Mouse (Mus musculus) gastrocnemius, adult 8-10 months (tissue): ENCODE results near the gene Pde4a. TPM values are rescaled to one million over a fixed set of nuclear protein-coding genes. Genes with fewer than 3 reads are reported as not detected.
"Not testable (repeated sequence)": the region's sequence is repeated elsewhere in the genome, so short reads cannot be mapped to it uniquely, and the experiment has no call there.

Source experiments
- DNase-seq, 2 experiments: peaks; one replicate each; pipeline ENCODE4 v3.0.0; 2022; ENCODE audit warnings: low spot score in 2 of 2
- total RNA-seq, 4 experiments: library from RNA; stranded (reverse); gene quantifications; 2 replicates each; pipeline ENCODE4 v1.2.4; 2022

Gene Pde4a
- total RNA-seq, 4 experiments from 2014 or later: 40.7 to 51.5 (median 47.0) TPM

DNA sequence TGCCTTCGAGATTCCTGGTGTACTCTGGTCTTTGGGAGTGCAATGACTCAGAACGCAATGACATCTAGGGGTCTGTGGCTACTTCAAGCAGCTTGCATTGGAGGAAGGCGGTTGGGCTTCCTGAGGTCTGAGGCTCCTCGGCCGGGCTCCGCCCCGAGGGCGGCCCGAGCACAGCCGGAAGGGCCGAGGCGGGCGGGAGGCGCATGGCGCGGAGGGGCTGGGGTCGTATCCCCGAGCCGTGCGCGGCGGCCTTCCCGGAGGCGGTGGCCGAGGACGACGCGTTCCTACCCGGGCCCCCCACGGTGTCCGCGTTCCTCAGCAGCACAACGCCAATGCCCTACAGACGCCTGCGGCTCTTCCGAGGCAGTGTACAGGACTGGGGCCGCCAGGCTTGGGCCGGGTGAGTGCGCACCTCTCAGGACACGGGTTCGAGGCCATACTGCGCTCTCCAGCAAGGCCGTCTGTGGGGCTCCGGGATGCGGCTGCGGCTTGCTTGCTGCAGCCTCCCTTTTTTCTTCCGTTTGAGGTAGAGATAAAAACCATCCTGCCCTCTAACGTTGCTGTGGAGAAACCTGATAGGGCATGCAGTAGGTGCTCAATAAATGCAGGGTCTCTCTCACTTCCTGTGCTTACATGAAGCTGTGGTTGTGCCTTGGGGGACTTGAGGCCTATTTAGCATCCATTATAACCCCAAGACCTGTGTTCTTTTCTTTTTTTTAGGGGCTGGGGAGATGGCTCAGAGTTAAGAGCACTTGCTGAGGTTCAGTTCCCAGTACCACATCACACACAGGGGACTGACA lies 16.1 kb downstream of the Pde4a start:
- DNase-seq: peak in 1 of 2 experiments; percentile 20

DNA sequence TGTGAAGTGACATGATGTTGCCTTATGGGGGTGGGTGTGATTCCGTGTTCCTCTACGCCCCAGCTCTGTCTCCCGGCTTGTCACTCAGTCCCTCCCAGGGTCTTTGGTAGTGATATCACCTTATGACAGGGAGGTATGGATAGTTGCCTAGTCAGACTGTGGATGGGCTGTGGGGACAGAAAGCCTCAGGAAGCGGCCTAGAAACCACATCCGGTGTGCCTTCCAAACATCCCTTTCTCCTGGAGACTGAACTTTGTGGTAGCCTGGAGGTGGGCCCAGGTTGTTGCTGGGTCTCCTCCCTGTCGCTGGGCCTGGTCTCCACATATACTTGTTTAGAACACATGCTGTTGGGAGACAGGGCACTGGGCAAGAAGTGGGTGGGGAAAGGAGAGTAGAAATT lies 17.9 kb downstream of the Pde4a start:
- no peak for DNase-seq

DNA sequence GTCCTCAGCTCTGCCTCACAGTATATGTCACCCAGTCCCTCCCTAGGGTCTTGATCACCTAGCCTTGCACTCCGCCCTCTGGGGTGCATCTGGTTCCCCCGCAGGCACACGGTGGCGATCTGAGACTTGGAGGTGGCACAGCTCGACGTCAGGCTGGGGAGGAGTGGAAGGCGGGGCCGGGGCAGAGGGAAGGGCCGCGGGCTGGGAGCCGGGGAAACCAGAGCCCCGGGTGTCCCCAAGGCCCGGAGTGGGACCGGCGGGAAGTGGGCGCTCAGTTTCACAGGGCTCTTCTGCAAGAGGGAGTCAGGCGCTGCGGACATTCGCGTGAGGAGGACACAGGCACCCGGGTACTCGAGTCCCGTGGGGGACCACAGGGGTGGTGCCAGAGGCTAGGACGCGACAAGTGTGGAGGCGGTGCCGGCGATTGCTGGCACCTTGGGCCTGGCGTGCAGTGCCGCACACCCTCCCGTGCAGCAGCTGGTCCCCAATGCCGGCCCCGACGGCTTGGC lies 18.4 kb downstream of the Pde4a start:
- peak; percentile 68 to 77 for DNase-seq

DNA sequence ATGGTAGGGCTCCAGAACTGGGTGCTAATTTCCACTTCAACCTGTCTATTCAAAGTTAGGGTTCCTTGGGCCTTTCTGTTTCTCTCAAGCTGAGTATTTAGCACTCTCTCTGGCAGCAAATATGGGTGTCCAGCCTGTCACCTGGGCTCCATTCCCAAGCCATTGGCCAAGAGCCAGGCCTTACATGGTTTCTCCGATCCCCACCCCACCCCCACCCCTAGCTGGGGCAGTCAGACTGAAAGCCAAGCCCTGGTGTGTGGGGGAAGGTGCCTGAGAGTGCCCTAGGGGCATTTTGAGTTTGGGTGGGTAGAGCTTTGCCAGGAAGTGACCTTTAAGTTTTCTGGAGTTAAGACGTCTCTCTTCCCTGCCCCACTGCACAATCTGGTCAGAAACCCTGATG lies 19.2 kb downstream of the Pde4a start:
- peak; percentile 65 to 83 for DNase-seq

DNA sequence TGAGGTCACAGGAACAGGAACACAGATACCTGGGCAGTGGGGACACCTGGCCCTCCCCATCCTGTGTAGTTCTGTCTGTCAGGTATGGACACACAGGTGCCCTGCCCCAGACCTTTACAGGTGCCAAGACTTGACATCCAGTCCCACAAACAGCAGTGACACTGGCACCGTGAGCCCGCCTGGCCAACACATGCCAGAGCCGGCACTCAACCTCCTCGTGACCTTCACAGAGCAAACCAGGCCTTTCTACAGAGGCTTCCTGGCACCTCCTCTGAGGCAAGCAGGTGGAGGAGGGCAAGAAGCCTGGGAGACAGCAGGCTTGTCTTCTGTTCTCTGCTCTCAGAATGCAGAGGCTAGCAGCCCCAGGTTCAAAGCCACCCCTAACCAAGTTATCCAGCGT lies 19.9 kb downstream of the Pde4a start:
- peak; percentile 43 to 72 for DNase-seq

DNA sequence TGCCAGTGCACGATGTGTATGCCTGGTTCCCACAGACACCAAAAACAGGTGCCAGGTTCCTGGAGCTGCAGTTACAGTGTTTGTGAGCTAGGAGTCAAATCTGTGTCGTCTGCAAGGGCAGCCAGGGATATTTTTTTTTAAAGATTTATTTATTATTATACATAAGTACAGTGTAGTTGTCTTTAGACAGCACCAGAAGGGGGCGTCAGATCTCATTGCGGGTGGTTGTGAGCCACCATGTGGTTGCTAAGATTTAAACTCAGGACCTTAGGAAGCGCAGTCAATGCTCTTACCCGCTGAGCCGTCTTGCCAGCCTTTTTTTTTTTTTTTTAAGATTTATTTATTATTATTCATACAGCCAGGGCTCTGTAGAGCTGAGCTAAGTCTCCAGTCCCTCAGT lies 24.4 kb downstream of the Pde4a start:
- DNase-seq: no peak

DNA sequence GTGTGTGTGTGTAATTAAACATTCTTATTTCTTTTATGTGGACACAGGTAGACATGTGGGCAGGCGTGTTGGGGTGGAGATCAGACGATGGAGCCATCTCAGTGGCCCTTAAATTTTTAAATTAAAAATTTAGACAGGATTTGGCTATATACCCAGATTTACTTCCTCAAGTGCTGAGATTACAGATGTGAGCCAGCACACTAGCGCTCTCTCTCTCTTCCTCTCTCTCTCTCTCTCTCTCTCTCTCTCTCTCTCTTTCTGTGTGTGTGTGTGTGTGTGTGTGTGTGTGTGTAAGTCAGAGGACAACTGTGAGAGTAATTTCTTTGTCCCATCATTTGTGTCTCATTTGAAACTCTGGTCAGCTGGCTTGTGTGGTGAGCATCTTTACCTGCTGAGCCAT lies 25.2 kb downstream of the Pde4a start:
- no peak for DNase-seq

DNA sequence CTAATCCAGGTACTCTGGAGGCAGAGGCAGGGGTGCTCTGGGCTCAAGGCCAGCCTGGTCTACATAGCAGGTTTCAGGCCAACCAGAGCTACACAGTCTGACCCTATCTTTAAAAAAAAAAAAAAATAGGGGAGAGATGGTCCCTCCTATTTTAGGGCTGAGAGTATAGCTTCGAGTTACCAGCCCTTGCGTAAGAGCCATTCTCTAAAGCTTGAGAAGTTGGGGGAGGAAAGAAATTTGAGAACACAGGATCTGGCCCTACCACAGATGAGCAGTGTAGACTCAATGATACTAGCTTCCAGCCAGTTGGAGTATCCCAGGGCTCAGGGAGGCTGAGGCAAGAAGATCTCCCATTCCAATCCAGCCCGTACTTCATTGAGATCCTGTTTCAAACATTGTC lies 28.3 kb downstream of the Pde4a start:
- DNase-seq: no peak

DNA sequence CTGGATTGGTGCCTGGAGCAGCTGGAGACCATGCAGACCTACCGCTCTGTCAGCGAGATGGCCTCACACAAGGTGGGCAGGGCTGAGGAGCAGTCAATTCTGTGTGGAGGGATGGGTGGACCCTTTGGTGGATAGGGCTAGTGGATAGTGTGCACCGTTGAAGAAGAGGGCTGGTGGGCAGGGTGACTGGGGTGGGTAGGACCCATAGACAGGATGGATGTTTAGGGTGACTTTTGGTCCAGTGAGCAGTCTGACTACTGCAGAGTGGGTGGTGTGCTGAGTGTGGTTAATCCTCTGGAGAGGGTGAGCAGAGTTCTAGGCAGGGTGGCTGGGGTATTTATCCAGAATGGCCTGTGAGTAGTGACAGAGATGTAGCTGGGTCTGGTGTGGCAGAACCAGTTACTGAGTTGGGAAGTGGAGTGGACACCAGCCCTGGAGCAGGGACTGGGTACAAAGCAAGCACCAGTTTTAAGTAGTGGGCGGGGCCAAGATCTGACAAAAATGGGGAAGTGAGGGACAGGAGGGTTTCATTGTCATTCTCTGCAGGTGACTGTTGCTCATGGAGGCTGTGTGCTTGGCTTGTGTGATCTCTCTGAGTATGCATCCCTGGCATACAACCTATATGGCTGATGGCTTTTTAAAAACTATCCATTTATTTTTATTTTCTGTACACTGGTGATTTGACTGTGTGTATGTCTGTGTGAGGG lies 29.4 kb downstream of the Pde4a start:
- DNase-seq: no peak

DNA sequence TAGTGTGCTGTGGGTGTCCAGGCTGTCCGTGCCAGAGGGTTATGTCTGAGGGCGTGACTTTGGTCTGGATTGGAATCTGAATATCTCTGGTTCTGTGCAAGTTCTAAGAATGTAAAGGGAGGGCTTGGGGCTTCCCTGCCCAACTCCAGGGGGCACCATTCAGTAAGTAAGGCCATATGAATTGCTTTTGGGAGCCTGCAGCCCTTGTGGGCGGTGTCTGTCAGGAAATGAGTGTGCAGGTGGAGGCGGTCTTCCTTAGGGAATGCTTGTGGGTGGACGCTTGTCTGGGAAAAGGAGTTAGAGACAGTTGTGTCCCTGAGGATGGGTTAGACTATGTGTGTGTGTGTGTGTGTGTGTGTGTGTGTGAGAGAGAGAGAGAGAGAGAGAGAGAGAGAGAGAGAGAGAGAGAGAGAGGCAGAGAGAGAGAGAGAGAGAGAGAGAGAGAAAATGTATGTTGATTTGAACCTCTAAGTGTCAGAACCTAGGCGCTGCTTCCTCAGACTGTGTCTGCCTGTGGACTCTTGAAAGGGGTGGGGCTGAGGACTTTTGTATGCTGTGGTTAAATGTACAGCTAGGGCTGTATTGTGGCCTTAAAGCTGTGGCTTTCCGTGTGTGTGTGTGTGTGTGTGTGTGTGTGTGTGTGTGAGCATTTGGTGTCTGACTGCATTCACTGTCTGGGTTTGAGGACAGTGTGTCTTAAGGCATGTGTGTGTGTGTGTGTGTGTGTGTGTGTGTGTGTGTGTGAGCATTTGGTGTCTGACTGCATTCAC lies 30.4 kb downstream of the Pde4a start:
- DNase-seq: not testable (repeated sequence)

DNA sequence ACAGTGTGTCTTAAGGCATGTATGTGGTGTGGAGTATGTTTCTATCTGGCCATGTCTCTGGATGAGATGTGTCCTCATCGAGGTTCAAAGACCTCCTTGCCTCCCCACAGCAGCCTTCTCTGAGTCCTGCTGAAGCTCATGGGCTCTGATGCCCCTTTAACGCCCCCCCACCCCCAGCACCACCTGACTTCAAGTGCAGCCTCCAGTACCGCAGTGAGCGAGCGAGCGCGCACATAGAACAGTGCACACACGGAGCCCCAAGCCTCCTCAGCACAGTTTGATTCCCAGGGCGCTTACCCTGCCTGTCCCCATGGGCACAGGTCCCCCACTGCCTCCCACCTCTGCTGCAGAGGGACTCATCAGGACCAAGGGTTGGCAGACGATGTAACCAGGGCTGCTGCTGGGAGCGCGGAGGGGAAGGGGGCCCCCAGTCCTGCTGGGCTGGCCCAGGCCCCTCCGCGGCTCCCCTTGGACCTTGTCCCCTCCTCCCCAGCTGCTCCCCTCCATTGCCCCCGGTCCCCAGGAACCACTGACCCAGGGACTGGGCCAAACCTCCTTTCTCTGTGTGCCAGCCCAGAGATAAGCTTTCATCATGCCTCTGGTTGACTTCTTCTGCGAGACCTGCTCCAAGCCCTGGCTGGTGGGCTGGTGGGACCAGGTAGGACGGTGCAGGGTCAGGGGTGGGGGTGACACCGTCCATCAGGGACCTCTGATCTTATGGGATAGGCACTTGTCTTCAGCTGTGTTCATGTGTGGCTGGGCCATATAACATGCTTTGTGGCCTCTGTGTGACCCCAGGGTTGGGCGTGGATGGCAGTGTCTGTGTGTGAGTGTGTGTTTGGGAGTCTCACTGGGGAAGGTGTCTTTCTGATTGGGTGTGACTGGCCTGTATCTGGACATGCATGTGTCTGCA lies 31.3 kb downstream of the Pde4a start:
- no peak for DNase-seq

DNA sequence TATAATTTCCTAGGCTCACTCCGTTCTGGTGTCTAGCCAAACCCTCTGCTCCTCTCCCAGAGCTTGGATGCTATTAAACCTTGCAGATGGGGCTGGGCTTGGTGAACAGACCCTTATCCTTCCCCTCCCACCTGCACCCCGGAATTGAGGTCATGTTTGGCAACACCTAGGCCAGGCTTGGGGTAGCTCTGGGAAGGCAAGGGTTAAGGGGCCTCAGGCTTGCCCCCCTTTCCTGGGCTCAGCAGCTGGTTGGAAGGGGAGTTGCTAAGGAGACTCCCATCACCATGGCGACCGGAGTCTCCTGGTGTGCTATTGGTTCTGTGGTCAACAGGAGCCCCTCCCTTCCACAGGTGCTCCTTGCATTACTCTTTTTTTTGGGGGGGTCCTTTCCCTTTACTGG lies 32.5 kb downstream of the Pde4a start:
- no peak for DNase-seq

DNA sequence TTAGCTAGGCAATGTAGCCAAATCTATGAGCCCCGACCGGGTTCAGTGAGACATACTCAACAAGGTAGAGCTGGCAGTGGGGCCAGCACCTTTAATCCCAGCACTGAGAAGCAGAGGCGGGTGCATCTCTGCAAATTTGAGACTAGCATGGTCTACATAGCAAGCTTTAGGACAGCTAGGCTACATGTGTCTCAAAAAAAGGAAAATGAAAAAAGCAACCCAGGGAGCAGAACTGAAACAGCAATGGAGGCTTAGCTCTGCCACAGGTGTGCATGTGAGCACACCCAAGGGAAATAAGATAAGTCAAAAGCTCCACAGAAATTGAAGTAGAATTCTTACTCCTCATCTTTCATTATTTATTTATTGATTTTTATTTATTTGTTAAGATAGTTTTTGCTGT lies 33.4 kb downstream of the Pde4a start:
- DNase-seq: no peak

DNA sequence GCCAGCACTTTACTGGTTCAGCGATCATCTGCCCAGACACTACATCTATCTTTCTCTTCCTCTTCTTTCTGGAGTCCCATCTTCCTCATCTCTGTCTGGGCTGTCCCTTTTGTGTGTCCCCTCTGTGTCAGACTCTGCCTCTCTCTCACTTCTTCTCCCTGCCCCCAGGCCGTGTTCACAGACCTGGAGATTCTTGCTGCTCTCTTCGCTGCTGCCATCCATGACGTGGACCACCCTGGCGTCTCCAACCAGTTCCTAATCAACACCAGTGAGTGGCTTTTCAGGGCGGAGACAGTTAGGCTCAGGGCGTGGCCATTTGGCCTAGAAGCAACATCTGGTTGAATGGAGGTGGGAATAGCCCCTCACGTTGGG lies 38.6 kb downstream of the Pde4a start:
- DNase-seq: no peak

DNA sequence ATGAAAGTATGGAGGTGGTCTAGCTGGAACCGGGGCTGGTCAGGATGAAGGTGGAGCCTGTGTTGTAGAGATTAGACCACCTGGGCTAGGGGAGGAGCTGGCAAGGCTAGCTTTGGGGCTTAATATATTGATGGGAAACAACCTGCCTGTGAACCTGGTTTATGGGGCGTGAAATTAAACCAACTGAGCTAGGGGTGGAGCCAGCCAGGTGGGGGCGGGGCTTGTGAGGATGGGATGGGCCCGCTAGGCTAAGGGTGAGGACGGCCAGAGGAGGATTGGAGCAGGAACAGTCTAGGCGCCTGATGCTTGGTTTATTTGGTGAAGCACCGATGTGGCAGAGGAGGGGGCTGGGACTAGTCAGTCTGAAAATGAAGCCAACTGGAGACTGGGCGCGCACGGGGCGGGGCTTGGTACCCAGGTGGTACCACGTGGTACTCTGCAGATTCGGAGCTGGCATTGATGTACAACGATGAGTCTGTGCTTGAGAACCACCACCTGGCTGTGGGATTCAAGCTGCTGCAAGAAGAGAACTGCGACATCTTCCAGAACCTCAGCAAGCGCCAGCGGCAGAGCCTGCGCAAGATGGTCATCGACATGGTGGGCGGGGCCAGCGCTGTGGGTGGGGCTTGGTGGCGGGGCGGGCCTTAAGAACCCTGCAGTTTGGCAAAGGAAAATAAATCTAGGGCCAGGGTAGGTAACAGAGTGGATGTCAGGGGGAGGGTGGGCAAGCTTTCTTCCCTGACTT lies 39.2 kb downstream of the Pde4a start:
- DNase-seq: no peak

DNA sequence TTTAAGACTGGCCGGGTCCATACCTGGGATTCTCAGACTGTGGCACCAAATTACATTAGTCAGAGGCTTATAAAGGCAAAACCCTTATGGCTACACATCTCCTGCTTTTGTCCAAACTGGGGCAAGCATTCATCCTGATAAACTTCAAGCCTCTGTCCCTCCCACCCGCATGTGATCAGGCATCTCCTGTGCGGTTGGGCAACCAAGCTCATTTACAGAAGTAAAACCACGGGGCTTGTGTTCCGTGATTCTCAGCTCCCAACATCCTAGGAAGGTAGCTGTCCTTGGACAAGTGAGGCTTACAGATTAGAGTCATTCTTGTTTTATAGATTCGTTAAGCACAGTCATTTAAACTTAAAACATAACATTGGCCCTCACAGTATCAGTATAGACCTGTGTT lies 41.3 kb downstream of the Pde4a start:
- DNase-seq: no peak

DNA sequence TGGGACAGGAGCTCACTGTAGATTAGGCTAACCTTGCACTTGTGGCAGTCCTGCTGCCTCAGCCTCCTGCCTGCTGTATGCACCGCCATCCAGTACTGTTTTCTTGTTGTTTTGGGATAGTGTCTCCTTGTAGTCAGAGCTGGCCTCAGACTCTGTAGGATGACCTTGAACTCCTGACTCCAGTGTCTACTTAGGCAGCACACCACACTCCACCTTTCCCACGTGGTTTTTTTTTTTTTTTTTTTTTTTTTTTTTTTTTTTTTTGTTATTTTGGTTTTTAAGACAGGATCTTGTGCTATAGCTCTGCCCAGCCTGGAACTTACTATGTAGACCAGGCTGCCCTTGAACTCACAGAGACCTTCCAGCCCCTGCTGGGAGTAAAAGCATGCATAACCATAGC lies 43.1 kb downstream of the Pde4a start:
- DNase-seq: no peak

DNA sequence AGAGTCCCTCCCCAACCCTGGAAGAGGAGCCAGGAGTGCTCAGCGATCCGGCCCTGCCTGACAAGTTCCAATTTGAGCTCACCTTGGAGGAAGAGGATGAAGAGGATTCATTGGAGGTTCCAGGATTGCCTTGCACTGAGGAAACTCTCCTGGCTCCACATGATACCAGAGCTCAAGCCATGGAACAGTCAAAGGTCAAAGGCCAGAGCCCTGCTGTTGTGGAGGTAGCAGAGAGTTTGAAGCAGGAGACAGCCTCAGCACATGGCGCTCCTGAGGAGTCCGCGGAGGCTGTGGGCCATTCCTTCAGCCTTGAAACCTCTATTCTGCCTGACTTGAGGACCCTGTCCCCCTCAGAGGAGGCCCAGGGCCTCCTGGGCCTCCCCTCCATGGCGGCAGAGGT lies 45.3 kb downstream of the Pde4a start:
- no peak for DNase-seq

DNA sequence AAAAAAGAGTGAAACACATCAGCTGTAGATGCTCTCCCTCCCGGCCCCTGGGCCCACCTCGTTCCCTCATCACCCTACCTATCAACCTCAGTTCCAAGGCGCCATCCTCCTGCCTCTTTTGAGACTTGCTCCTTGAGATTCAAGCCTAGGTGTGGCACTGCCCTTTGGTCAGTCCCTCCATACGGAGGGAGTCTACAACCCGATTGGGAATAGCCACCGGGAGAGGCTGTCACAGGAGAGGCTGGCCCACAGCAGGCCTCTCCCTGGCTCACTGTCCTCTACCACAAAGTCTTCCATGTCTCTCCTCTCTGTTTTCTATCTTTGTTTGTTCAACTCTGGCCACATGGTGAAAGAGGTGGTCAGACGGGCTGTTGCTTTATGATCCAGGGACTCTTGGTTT lies 46.1 kb downstream of the Pde4a start:
- DNase-seq: no peak

DNA sequence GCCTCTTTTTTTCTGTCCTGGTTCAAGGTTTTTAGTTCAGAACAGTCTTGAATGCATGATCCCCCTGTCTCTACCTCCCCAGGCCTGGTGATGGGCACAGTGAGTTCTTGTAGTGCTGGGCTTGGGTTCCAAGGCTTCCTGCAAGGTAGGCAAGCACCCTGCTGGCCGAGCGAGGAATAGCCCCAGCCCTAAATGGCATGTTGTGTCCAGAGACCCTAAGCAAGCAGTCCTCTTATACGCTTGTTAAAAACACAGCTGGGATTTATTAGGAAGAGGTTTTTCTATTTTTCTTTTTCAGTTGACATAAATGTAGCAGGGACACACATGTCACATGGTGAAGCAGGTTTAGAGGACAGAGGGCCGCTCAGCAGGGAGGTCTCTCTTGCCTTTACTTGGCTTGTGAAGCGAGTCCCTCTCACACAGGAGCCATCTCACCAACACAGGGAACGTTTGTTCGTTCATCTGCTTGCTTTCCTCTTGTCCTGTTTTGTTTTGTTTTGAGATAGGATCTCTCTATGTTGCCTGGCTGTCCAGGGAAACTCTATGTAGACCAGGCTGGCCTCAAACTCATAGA lies 48.2 kb downstream of the Pde4a start:
- DNase-seq: no peak
